ENCODE assay signal across 22 mouse cellular contexts in the genomic region with DNA sequence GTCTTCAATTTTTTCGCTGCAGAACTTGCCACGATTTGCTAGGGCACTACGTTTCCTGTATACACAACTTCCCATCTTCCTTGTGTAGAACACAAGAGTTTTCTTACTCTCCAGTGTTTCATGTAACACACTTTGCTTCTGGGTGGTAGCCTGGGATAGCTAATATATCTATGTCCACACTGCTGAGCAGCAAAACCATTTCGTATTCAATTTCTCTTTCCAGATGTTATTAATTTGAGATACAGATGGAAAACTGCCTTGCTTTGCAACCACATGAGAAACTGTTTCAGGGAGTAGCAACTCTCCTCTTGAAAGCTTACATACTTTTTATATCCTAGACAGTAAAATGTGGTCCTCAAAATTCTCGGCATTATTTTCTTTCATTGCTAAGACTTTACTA.
"Had no signal": no experiment of that assay in that cellular context is flagged by ENCODE, and none has a peak within 500 bp of the region (broad histone marks: within the 10 kb centered on the region; RNA-seq: fewer than 3 reads in every experiment).

No protein-coding gene starts in this region.

- H3K4me1 ChIP-seq: limb, embryonic 15.5 days; midbrain, embryonic 10.5 days; neural tube, embryonic 12.5 days; neural tube, embryonic 15.5 days had no signal

- DNase-seq: kidney, adult 9 months; kidney, postnatal 14 days; kidney, postnatal 4 days; left cerebral cortex, postnatal 4 days; liver, postnatal 0 days; lung, embryonic 14.5 days; midbrain, embryonic 14.5 days; right cerebral cortex, adult 18-20 months; right cerebral cortex, postnatal 14 days; right cerebral cortex, postnatal 4 days; thymus, adult 2 months; thymus, postnatal 14 days; thymus, postnatal 4 days had no signal

- H3K4me2 ChIP-seq: limb, embryonic 15.5 days; liver, embryonic 11.5 days; lung, embryonic 14.5 days; neural tube, embryonic 12.5 days; neural tube, embryonic 15.5 days had no signal

- H3K27me3 ChIP-seq: limb, embryonic 15.5 days; neural tube, embryonic 12.5 days; neural tube, embryonic 15.5 days had no signal

- H3K9ac ChIP-seq: limb, embryonic 15.5 days; liver, embryonic 14.5 days; liver, postnatal 0 days; lung, embryonic 14.5 days; neural tube, embryonic 12.5 days; neural tube, embryonic 15.5 days had no signal

- ATAC-seq: liver, postnatal 0 days; lung, postnatal 0 days had no signal

- H3K36me3 ChIP-seq: limb, embryonic 15.5 days; midbrain, embryonic 10.5 days; neural tube, embryonic 12.5 days; neural tube, embryonic 15.5 days had no signal

- H3K9me3 ChIP-seq: limb, embryonic 15.5 days; midbrain, embryonic 10.5 days; neural tube, embryonic 12.5 days; neural tube, embryonic 15.5 days had no signal

- H3K27ac ChIP-seq: limb, embryonic 15.5 days; liver, embryonic 14.5 days; macrophage; midbrain, embryonic 10.5 days; neural tube, embryonic 12.5 days; neural tube, embryonic 15.5 days; stomach, postnatal 0 days had no signal

- H3K4me3 ChIP-seq: limb, embryonic 15.5 days; midbrain, embryonic 10.5 days; neural tube, embryonic 12.5 days; neural tube, embryonic 15.5 days had no signal
